Mouse (Mus musculus) lung, embryonic 15.5 days (tissue): Measurements from ENCODE around the gene Htr1f. TPM values are rescaled to one million over a fixed set of nuclear protein-coding genes. Genes with fewer than 3 reads are reported as not detected.
A peak's percentile ranks its signal among the peaks of the same experiment; 100 is the strongest.

Source experiments
- ATAC-seq: fragments of 200-750 bp; cut with Nextera tagmentation; 2 replicates; pipeline ENCODE4 v1.8.0; 2017; ENCODE audit warnings: moderate number of reproducible peaks, borderline replicate concordance; ENCODE audit not compliant: low FRiP score, low TSS enrichment; ENCODE audit errors: extremely low read depth
- H3K27ac ChIP-seq: fragments of 300-500 bp; sonication (generic); 2 replicates; pipeline ENCODE4 v1.5.1; 2015; ENCODE audit warnings: moderate library complexity, mild to moderate bottlenecking, inconsistent platforms
- H3K27me3 ChIP-seq: fragments of 300-500 bp; sonication (generic); 2 replicates; pipeline ENCODE4 v1.6.1; 2015; ENCODE audit warnings: inconsistent platforms
- H3K36me3 ChIP-seq: fragments of 300-500 bp; sonication (generic); 2 replicates; pipeline ENCODE4 v1.6.1; 2015; ENCODE audit warnings: inconsistent platforms
- H3K4me1 ChIP-seq: fragments of 300-500 bp; sonication (generic); 2 replicates; pipeline ENCODE4 v1.6.1; 2015; ENCODE audit warnings: inconsistent platforms
- H3K4me2 ChIP-seq: fragments of 300-500 bp; sonication (generic); 2 replicates; pipeline ENCODE4 v1.6.1; 2015; ENCODE audit warnings: inconsistent platforms, mild to moderate bottlenecking, moderate library complexity
- H3K4me3 ChIP-seq: fragments of 300-500 bp; sonication (generic); 2 replicates; pipeline ENCODE4 v1.5.1; 2015; ENCODE audit warnings: mild to moderate bottlenecking, inconsistent platforms
- H3K9ac ChIP-seq: fragments of 300-500 bp; sonication (generic); 2 replicates; pipeline ENCODE4 v1.6.1; 2015; ENCODE audit warnings: inconsistent platforms
- H3K9me3 ChIP-seq: fragments of 300-500 bp; sonication (generic); 2 replicates; pipeline ENCODE4 v1.6.1; 2016; ENCODE audit warnings: inconsistent platforms
- WGBS: fragments of 180-500 bp; shearing (Covaris S2); methylation state at CpG from one replicate; pipeline ENCODE4 v1.1.7; 2015; 5-methylcytosine and 5-hydroxymethylcytosine counted together
- microRNA-seq: library from miRNA; unstranded; fragments of <30 nt; microRNA quantifications from one replicate; pipeline ENCODE4, GENCODE M21; 2016
- polyA plus RNA-seq: library from polyadenylated mRNA; unstranded; fragments of >200 nt; fragmentation: Nextera tagmentation; extraction: Ambion mirVana; gene quantifications from 2 replicates; pipeline ENCODE4 v1.2.1, GENCODE M21; 2015

Htr1f gene
- polyA plus RNA-seq, 1 experiment from 2014 or later, result not detected

DNA sequence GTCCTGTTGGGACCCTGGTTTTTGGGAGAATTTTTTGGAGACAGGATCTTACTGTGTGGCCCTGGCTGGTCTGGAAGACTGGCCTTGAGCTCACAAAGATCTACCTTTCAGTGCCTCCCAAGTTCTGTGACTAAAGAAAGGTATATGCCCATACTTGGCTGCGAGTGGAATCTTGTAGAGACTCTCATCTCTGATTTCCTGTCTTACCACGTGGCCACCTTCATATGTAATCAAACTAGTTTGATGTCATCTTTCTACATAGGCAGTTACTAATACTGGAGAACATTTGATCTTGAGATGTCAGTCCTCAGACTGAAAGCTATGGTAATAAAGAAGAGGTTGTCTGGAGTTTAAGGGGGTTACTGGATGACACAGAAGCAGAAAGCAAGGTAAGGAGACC, 224.2 kb downstream of the Htr1f start:
- H3K4me3 ChIP-seq, result no peak overlapping the region
- no peaks in the 10 kb centered on the region for H3K9me3 ChIP-seq
- H3K27me3 ChIP-seq, result no peaks in the 10 kb centered on the region
- ATAC-seq, result no peak
- peaks cover 5% of the 10 kb centered on the region; the same call in 1 of the 2 replicates for H3K4me1 ChIP-seq
- no peak overlapping the region for H3K27ac ChIP-seq
- WGBS, result 71% methylated on average over 2 of the region's 2 CpGs
- H3K9ac ChIP-seq, result no peak overlapping the region
- H3K4me2 ChIP-seq, result no peak overlapping the region
- no peaks in the 10 kb centered on the region for H3K36me3 ChIP-seq

DNA sequence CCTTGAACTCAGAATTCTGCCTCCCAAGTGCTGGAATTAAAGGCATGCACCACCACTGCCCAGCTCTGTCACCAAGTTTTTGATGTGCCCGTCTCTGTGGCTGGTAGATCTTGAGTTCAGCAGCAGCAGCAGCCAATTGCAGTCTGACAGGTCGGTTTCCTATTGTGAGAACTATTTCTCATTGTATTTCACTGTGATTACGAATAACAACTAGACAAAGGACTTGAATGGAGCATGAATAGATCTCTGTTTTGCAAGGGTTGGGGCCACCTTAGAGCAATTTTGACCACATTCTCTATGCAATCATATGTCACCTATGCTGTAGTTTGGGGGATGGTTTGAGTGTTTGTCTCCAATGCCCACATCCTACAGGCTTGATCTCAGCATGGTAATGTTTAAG, 224.7 kb downstream of the Htr1f start:
- Histone ChIP-seq H3K9me3 (no peaks in the 10 kb centered on the region), H3K27me3 (no peaks in the 10 kb centered on the region), H3K27ac (no peak overlapping the region), H3K4me2 (no peak overlapping the region), H3K4me1 (peaks cover 5% of the 10 kb centered on the region; the same call in 1 of the 2 replicates), H3K36me3 (no peaks in the 10 kb centered on the region), H3K9ac (no peak overlapping the region), H3K4me3 (no peak overlapping the region)
- 76% methylated on average over 3 of the region's 3 CpGs for WGBS
- ATAC-seq, result no peak

DNA sequence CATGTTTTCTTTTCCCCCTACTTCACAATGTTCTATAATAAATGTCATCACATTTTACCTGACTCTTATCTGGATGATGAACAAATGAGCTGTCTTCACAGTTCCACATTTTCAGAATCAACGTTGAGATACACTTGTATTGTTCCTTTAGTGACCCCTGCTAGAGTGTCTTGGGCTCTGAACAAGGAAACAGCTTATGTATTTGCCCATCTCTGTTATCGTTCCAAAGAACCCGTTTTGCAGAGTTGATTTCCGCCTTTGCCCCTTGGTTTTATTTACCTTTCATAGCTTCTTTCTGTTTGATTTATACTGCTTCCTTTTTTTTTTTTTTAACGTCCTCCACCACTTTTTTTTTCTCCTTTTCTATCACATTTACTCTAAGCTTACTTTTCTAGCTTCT, 225.9 kb downstream of the Htr1f start:
- Histone ChIP-seq H3K9ac (no peak overlapping the region), H3K4me3 (no peak overlapping the region), H3K9me3 (no peaks in the 10 kb centered on the region), H3K27ac (no peak overlapping the region), H3K4me1 (peaks cover 5% of the 10 kb centered on the region; the same call in 1 of the 2 replicates), H3K4me2 (no peak overlapping the region), H3K36me3 (no peaks in the 10 kb centered on the region), H3K27me3 (no peaks in the 10 kb centered on the region)
- no peak for ATAC-seq
- 40% methylated on average over 5 of the region's 5 CpGs for WGBS

DNA sequence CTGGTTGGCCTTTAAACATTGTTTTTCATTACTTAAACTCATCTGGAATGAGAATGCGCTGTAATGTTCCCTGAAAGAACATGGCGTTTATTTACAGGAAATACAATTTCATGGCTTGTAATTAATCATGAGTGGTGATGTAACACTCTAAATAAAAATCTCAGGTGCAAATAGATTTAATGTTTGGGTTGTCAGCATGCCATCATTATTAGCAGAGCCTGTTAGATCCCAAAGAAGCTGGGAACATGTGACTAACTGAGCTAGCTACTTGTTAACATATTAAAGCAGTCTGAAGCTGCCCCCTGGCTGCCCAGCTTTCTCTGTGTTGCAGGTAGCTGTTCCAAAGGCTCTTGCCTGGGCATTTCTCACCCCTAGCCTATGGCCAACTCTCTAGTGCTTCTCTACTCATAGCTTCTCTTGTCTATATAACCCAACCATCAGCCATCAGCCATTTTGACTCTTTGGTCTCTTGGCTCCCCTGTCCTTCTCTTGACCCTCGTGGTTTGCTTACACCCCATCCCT, 227.0 kb downstream of the Htr1f start:
- Histone ChIP-seq H3K4me2 (no peak overlapping the region), H3K4me3 (no peak overlapping the region), H3K9me3 (no peaks in the 10 kb centered on the region), H3K9ac (no peak overlapping the region), H3K27me3 (no peaks in the 10 kb centered on the region), H3K4me1 (0 out of 2 replicates have a peak, but pooled peaks cover under 1% of the 10 kb centered on the region), H3K27ac (no peak overlapping the region), H3K36me3 (no peaks in the 10 kb centered on the region)
- 72% methylated on average over 3 of the region's 3 CpGs for WGBS
- ATAC-seq, result no peak

DNA sequence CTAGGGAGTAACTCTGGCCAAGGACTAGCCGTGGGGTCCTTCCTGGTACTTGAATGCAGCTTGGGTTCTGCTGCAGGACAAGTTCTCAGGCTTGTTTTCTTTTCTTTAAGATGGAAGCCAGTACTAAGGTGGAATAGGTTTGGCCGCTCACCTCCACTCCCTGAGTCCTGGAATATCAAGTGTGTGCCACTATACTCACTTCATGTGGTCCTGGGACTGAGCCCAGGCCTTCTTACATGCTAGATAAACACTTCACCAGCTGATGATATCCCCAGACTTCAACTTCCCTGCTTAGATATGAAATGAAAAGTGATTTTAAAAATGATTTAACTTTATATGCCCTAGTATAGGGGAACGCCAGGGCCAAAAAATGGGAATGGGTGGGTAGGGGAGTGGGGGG, 228.3 kb downstream of the Htr1f start:
- ATAC-seq, result no peak

DNA sequence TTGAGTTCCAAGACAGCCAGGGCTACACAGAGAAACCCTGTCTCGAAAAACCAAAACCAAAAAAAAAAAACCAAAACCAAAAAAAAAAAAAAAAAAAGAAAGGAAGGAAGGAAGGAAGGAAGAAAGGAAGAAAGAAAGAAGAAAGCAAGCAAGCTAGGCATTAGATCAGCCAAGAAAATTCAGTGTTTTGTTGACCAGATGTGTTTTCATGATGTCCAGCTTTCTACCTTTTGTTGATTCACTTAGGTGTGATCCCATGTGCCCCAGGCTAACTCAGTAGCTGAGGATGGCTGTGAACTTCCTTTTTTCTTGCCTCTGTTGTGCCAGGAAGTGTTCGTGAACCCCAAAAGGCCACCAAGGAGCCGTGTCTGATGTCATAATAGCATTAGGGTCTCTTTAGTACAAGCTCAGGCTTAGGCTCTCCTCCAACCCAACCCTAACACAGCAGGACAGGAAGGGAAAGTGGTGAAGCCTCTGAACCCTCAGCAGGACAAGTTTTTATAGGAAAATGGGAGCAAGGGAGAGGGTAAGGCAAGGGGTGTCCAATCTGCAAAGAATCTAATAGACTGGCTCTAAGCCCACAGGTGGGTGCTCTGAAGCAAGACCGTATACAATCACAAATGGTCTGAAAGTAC, 228.9 kb downstream of the Htr1f start:
- Histone ChIP-seq H3K4me1 (no peaks in the 10 kb centered on the region; the same call in 1 of the 2 replicates), H3K4me2 (no peak overlapping the region), H3K36me3 (no peaks in the 10 kb centered on the region), H3K9ac (no peak overlapping the region), H3K27ac (0 out of 2 replicates have a peak overlapping the region, but pooled peaks have one; percentile 3), H3K4me3 (no peak overlapping the region), H3K9me3 (no peaks in the 10 kb centered on the region), H3K27me3 (no peaks in the 10 kb centered on the region)
- WGBS, result 75% methylated on average over 4 of the region's 4 CpGs
- no peak for ATAC-seq

More for the DNA sequence above, 228.3 kb downstream of the Htr1f start:
- no peaks in the 10 kb centered on the region for H3K36me3 ChIP-seq
- H3K9me3 ChIP-seq, result no peaks in the 10 kb centered on the region
- no peak overlapping the region for H3K4me3 ChIP-seq
- no peaks in the 10 kb centered on the region for H3K27me3 ChIP-seq
- H3K9ac ChIP-seq, result no peak overlapping the region
- whole genome bisulfite sequencing, result 66% methylated on average over 3 of the region's 3 CpGs
- 0 out of 2 replicates have a peak overlapping the region, but pooled peaks have one; percentile 3 for H3K27ac ChIP-seq
- H3K4me2 ChIP-seq, result no peak overlapping the region
- H3K4me1 ChIP-seq, result no peaks in the 10 kb centered on the region; the same call in 1 of the 2 replicates

DNA sequence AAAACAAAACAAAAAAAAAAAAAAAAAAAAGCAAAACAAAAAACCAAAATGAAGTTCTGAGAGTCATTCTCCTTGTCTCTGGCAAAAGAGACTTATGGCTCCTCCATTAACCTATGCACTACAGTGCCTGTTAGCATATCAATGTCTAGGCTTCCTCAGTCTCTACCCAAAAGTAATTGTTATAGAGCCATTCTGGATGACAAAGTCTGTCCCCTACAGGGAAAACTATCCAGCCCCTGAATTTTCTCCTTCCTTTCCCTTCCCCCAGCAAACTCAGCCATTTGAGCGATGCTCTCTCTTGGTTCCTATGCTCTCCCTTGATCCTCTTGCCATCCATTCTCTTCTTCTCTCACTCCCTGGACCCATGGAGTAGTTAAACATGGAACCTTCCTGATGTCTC, 229.8 kb downstream of the Htr1f start:
- Histone ChIP-seq H3K4me3 (no peak overlapping the region), H3K9ac (no peak overlapping the region), H3K9me3 (no peaks in the 10 kb centered on the region), H3K27ac (no peak overlapping the region), H3K27me3 (no peaks in the 10 kb centered on the region), H3K4me1 (no peaks in the 10 kb centered on the region; the same call in 1 of the 2 replicates), H3K36me3 (no peaks in the 10 kb centered on the region), H3K4me2 (no peak overlapping the region)
- no peak for ATAC-seq
- WGBS, result 93% methylated on average over 1 of the region's 1 CpGs

DNA sequence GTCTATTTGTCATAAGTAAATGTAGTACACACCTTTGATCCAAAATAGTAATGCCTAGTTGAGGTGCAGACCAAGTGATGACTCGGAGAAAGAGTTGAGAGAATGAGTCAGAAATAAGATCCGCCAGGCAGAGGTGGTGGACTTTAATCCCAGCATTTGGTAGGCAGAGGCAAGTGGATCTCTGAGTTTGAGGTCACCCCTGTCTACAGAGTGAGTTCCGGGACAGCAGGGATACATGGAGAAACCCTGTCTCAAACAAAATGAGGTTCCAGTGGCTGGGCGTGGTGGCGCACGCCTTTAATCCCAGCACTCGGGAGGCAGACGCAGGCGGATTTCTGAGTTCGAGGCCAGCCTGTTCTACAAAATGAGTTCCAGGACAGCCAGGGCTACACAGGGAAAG, 230.3 kb downstream of the Htr1f start:
- no peak overlapping the region for H3K4me2 ChIP-seq
- no peak overlapping the region for H3K4me3 ChIP-seq
- no peak overlapping the region for H3K27ac ChIP-seq
- no peak overlapping the region for H3K9ac ChIP-seq
- H3K27me3 ChIP-seq, result no peaks in the 10 kb centered on the region
- no peak for ATAC-seq
- 95% methylated on average over 10 of the region's 10 CpGs for WGBS
- no peaks in the 10 kb centered on the region; the same call in 1 of the 2 replicates for H3K4me1 ChIP-seq
- no peaks in the 10 kb centered on the region for H3K36me3 ChIP-seq
- H3K9me3 ChIP-seq, result no peaks in the 10 kb centered on the region

Small RNA genes lying within 50 kb of the gene (microRNA-seq; reads per million reads assigned to microRNA genes)
- not detected for gene Gm23374
